Comparison of ENCODE assay signal across 8 mouse cellular contexts in the genomic region with DNA sequence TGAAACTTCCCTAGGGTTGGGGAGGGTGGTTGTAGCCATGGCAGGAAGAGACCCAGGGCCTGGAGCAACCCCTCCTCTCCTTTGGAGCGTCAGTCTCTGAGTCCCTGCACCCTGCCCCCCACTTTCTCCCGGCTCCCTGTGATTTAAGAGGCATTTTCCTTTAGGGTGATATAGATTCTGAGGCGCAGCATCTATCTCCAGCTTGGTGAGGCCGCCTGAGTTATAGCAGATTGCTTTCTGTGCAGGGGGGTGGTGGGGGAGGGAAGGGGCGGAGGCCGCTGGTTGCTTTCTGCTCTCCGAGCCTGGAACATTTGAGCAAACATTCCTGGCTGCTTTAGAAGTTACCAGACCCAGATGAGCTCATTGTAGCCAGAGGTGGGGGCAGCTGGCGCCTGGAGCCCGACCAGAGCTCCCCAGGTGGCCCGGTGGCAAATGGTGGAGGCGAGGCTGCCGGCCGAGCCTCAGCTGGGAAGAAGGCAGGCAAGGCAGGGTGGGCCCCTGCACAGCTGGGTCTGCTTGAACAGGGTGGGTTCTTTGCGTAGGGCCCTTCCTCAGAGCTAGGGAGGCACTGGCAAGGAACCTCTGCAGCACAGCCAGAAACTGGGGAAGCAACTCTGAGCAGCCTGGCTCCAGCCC. TPM values are rescaled to one million over a fixed set of nuclear protein-coding genes. Genes with fewer than 3 reads are reported as not detected.
A peak's percentile ranks its signal among the peaks of the same experiment; 100 is the strongest.
DNase-seq lines count a peak whose midpoint lies in the region; ATAC-seq and TF ChIP-seq lines count a peak whose summit lies in the region.
"Had no signal": no experiment of that assay in that cellular context is flagged by ENCODE, and none has a peak within 500 bp of the region (broad histone marks: within the 10 kb centered on the region; RNA-seq: fewer than 3 reads in every experiment).

No protein-coding gene starts in this region.

- TF ChIP-seq CTCF in embryonic fibroblast, embryonic 13.5 days (IDR thresholded peaks at IDR 0.05; ENCODE audit: borderline replicate concordance, insufficient read depth, low read length): no peak

- peaks cover 9% of the 10 kb centered on the region for H3K4me1 ChIP-seq in embryonic fibroblast, embryonic 13.5 days (ENCODE audit: control insufficient read depth, insufficient read depth, low read length)
- peaks cover 29% of the 10 kb centered on the region for H3K4me1 ChIP-seq in limb, embryonic 12.5 days (replicated peaks)
- H3K4me1 ChIP-seq in midbrain, embryonic 16.5 days (ENCODE audit: control insufficient read depth, insufficient read depth, low read length): peaks cover 10% of the 10 kb centered on the region

- WGBS in limb, embryonic 12.5 days: 1% methylated on average over 14 of the region's 14 CpGs
- 17% methylated on average over 14 of the region's 14 CpGs for WGBS in midbrain, embryonic 16.5 days

- peak; percentile 75 for DNase-seq in gastrocnemius, postnatal 25 days
- no peak for DNase-seq in adrenal gland, postnatal 14 days
- no peak for DNase-seq in spleen, adult 18-20 months

- H3K9me3 ChIP-seq in limb, embryonic 12.5 days: no peaks in the 10 kb centered on the region
- H3K9me3 ChIP-seq in midbrain, embryonic 16.5 days (replicated peaks; ENCODE audit: control insufficient read depth, low read length, poor library complexity, severe bottlenecking): no peaks in the 10 kb centered on the region

- TF ChIP-seq POLR2A in embryonic fibroblast, embryonic 13.5 days (IDR thresholded peaks at IDR 0.05; ENCODE audit: low read depth, low read length): no peak

- peaks cover 58% of the 10 kb centered on the region for H3K27me3 ChIP-seq in limb, embryonic 12.5 days
- H3K27me3 ChIP-seq in midbrain, embryonic 16.5 days (ENCODE audit: control insufficient read depth, insufficient read depth, low read depth, low read length): no peaks in the 10 kb centered on the region

- no peak overlapping the region for H3K4me3 ChIP-seq in embryonic fibroblast, embryonic 13.5 days (ENCODE audit: insufficient read depth, low read length)
- H3K4me3 ChIP-seq in limb, embryonic 12.5 days (replicated peaks): no peak overlapping the region
- no peak overlapping the region for H3K4me3 ChIP-seq in midbrain, embryonic 16.5 days (ENCODE audit: low read depth, low read length)

- peak; percentile 77 for ATAC-seq in limb, embryonic 12.5 days (ENCODE audit: insufficient number of reproducible peaks, insufficient read depth, low FRiP score, low TSS enrichment, low read depth)
- no peak for ATAC-seq in midbrain, embryonic 16.5 days
- no peak for ATAC-seq in megakaryocyte, adult 5-6 weeks (ENCODE audit: poor library complexity, severe bottlenecking)

- no peak overlapping the region; the same call in 1 of the 2 replicates for H3K9ac ChIP-seq in limb, embryonic 12.5 days (replicated peaks)
- peak overlapping the region; percentile 49 for H3K9ac ChIP-seq in midbrain, embryonic 16.5 days (ENCODE audit: low read depth, low read length)

- no peaks in the 10 kb centered on the region for H3K36me3 ChIP-seq in limb, embryonic 12.5 days
- no peaks in the 10 kb centered on the region for H3K36me3 ChIP-seq in midbrain, embryonic 16.5 days (ENCODE audit: control insufficient read depth, insufficient read depth, low read length)

- H3K27ac ChIP-seq in embryonic fibroblast, embryonic 13.5 days (ENCODE audit: insufficient read depth, low read length): peak overlapping the region; percentile 21; the same call in 1 of the 2 replicates
- H3K27ac ChIP-seq in limb, embryonic 12.5 days: peak overlapping the region; percentile 88
- H3K27ac ChIP-seq in midbrain, embryonic 16.5 days (ENCODE audit: low read length): no peak overlapping the region
- H3K27ac ChIP-seq: macrophage had no signal

- peak overlapping the region; percentile 46 for H3K4me2 ChIP-seq in limb, embryonic 12.5 days
- H3K4me2 ChIP-seq in midbrain, embryonic 16.5 days (ENCODE audit: low read length): no peak overlapping the region

RNA-seq across cellular contexts. Expression of gene Mn1, which starts 8.6 kb away (rescaled TPM):
- 18.9 and 21.7 TPM in 2 replicates for polyA plus RNA-seq in embryonic fibroblast, embryonic 13.5 days (2011; ENCODE audit: insufficient read length, low read depth, missing spikeins)
- total RNA-seq in gastrocnemius, postnatal 25 days (2021): 10 to 100 TPM; 49.1 to 75.2 TPM
- 14.9 and 15.0 TPM in 2 replicates for polyA plus RNA-seq in limb, embryonic 12.5 days (2016; fragmentation: Nextera tagmentation; extraction: Ambion mirVana)
- polyA plus RNA-seq in midbrain, embryonic 16.5 days (2015; fragmentation: Nextera tagmentation; extraction: Ambion mirVana): 41.6 and 50.3 TPM in 2 replicates
- 4.6 and 5.1 TPM in 2 replicates for total RNA-seq in adrenal gland, postnatal 14 days (2021)
- total RNA-seq in megakaryocyte, adult 5-6 weeks (2015): 0.27 TPM in 1 of 2 replicates, not detected in the other
- total RNA-seq in megakaryocyte, adult 5-6 weeks (2017): 0.12 and 0.15 TPM in 2 replicates
- polyA plus RNA-seq: macrophage had no signal
